Mouse (Mus musculus) kidney, postnatal 25 days (tissue): ENCODE measurements around the gene Ubiad1.

Source experiments
- DNase-seq, 2 experiments: peaks; one replicate each; pipeline ENCODE4 v3.0.0; 2021; ENCODE audit warnings: mixed read lengths in 2 of 2

The Ubiad1 gene

GRCm38 (mm10) chr4:148448853-148449245 is 4.3 kb upstream of the Ubiad1 start:
- DNase-seq: peak; percentile 38 to 71

- DNase-seq: peak; percentile 96 to 99
Measured at GRCm38 (mm10) chr4:148448179-148448852, 3.7 kb upstream of the Ubiad1 start, which contains the start of gene Mtor. Mtor (plus strand) TSS chr4:148448611.

DNA sequence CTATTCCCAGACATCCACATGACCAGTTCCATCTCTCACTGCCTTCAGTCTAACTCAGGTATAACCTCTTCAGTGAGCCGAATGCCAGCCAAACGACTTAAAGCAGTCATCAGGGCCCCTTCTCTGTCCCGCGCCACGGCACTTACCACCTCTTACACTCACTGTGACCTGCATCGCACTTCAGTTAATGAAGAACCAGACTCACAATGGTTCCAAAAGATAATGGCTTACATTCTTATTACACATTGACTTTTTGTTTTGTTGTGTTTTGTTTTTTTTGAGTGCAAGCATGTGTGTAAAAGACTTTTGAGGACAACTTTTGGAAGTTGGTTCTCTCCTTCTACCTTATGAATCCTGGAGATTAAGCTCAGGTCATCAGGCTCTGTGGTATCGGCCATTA is 2.0 kb downstream of the Ubiad1 start:
- DNase-seq: peak; percentile 40 to 54

DNA sequence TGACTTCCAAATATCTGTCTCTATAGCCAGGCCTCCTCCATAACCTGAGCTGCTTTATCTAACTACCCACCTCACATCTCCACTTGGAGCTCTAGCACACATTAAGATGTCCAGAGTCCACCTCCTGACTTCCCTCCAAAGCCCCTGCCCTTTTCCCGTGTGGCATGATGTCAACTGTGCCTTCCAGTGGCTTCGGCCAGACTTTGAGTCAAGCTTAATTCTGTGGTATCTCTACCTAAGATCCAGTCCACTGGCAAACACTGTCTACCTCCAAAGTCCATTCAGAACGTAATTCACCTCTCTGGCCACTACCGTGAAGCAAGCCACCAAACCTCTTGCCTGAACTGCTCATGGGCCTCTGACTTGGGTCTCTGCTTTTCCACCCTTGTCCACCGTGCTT is 2.6 kb downstream of the Ubiad1 start:
- DNase-seq: peak; percentile 24 to 61

GRCm38 (mm10) chr4:148435657-148436330 is 8.8 kb downstream of the Ubiad1 start:
- DNase-seq: no peak

DNA sequence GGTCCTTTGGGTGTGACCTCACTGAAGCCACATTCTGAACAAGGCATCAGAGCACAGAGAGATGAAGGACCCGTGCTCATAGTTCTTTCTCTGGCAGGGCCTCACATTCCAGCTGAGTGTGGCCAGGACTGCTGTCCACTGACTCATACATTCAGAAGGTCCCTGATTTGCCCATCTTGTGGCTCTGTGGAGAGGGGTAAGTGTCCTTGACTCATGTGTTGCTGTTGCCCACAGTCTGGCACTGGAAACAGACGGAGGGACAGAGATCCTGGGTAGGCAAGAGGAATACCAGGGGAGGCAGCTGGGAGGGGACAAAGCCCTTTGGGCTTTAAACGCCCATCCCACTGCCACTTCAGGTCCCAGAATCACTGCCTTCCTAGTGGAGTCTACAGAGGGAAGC is 9.5 kb downstream of the Ubiad1 start:
- no peak for DNase-seq

- no peak for DNase-seq
Measured at GRCm38 (mm10) chr4:148434554-148434953, 10.0 kb downstream of the Ubiad1 start.

DNA sequence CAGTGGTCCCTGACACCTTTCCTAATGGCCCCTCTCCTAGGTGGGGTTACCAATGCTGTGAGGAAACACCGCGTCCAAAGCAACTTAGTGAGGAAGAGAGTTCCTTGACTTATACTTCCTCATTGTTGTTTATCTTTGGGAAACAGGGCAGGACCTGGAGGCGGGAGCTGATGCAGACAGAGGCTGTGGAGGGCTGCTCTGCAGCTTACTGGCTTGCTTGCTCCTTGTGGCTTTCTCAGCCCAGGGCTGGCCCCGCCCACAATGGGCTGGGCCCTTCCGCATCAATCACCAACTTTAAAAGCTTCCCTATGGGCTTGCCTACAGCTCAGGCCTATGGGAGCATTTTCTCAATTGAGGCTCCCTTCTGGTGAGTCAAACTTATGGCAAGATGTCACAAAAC is 10.8 kb downstream of the Ubiad1 start:
- no peak for DNase-seq

GRCm38 (mm10) chr4:148433336-148433735 is 11.2 kb downstream of the Ubiad1 start:
- peak; percentile 79 to 90 for DNase-seq

- peak; percentile 22 to 55 for DNase-seq
Measured at GRCm38 (mm10) chr4:148432488-148432887, 12.1 kb downstream of the Ubiad1 start.

DNA sequence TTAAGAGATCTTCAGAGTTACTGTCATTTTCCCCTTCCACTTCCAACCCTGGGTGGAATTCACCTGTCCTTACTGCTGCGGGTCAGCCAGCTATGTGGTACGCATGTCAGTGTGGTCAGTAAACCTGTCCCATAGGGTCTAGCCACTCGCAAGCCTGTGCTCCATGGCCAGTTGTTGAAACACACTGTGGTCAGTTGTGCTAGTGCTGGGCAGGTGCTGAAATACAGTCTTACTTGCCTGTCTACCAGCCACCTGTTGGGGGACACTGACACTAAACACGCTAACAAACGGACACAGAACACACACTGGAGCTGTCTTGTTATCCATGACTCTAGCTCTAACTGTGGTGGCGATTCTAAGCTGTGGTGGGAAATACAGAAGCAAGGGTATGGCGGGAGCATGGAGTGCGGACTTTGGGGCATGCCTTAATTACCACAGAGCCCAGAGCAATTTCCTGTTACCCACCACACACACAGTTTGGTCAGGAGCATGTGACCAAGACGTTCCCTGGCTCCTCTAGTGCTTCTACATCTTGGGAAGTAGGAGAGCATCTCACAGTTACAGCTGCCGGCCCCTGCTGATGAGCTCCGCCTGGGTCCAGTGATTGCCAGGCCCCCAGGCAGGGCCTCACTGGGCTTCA is 13.6 kb downstream of the Ubiad1 start:
- no peak for DNase-seq

- DNase-seq: peak; percentile 56 to 80
Measured at GRCm38 (mm10) chr4:148429686-148430085, 14.9 kb downstream of the Ubiad1 start.

DNA sequence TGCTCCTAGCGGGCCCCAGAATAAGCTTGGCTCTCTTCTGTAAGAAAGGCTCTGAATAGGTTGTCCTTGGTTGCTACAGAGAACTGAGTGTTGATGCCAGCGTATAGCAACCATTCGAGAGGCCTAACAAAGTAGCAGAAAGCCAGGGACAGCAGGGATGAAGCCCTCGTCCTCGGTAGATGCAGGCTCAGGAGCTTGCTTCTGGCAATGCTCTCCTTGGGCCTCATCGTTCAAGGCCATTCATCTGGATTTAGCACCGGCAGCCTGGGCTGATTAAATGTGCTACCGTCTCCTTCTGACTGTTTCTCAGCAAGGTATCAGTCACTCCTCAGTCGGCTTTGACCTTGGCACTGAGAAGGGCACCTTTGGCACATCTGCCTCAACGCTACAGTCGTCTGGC is 15.4 kb downstream of the Ubiad1 start:
- no peak for DNase-seq

DNA sequence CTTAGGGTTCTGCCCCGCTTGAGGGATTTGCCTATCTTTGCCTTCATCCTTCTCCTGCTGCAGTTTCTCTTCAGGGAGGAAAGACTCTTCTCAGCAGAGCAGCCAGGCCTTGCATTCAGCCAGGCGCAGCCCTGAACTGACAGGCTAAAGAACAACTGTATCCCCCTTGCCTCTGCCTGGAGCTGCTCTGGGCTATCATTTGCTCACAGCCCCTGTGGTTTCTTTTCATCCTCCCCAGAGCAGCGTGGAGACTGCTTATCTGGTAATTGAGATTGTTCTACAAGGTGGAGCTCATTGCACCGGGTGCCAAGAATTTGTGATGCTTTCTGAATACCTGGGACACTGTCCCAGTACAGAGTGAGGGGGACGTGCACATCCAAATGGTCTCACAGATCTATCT is 16.0 kb downstream of the Ubiad1 start:
- no peak for DNase-seq

GRCm38 (mm10) chr4:148426950-148427850 is 17.4 kb downstream of the Ubiad1 start:
- no peak for DNase-seq

DNA sequence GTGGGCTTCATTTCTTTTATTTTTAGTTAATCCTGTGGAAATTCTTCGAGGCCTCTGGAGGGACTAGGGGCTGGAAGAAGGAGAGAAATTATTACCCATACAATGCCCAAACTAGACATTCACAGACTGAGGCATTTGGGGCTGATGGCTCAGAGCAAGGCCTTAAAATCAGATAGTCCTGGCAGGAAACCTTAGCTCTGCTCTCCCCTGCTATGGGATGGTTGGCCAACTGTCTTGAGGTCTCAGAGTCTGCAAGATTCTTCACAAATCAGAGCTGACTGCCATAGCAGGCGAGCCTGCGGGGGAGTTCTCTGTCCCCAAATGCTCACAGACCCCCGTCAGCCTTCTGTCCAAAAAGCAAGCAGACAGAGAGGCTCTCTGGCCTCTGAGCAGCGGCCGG is 27.0 kb downstream of the Ubiad1 start:
- DNase-seq: no peak

- DNase-seq: no peak
Measured at GRCm38 (mm10) chr4:148417074-148417526, 27.5 kb downstream of the Ubiad1 start.

DNA sequence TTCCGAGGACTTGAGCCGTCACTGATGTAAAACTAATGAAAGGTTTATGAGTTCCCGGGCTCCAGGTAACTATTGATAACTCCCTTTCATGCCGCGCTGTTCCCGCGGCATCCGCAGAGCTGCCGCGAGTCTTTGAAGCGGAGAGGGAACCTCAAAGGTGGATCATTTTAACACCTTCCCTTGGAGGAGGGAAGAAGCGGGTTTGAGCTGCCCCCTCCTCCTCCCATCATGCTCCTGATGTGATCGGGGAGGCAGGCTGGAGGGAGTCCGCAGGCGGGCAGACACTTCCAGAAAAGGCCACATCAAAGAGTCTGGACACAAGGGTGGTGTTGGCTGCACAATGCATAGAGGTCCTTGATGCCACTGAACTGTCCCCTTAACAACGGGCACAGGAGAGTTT is 29.0 kb downstream of the Ubiad1 start:
- no peak for DNase-seq

DNA sequence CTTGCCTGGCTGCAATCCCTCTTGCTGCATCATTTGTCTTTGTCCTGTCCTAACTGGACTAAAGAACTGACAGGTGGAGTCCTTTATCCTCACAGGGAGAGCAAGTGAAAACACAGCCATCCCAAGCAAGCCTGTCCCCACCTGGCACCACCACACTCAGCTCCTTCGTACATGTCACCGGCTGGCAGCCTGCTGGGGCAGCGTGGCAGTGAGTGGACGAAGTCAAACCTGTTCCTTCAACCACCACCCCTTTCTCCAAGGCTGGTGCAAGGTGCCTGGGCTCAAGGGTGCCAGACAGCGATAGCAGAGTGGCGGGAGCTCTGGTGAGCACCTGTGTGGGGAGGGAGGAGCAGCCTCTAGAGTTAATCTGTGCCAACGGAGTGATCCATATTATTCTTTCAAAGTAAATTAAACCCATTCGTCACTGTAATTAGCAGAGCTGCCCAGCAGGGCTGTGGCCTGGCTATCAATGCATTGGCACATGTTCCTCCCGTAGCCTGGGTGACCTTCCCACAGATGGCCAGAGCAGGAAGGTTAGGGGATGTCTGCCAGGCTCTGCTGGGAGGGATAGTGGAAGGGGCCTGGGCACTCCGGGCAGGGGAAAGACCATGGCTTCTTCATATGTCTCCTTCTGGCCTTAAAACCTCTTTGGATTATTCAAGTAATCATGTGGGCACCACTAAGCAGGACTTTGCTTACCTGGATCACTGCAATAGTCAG is 36.2 kb downstream of the Ubiad1 start:
- no peak for DNase-seq

GRCm38 (mm10) chr4:148405255-148405788 is 39.2 kb downstream of the Ubiad1 start:
- DNase-seq: no peak

DNA sequence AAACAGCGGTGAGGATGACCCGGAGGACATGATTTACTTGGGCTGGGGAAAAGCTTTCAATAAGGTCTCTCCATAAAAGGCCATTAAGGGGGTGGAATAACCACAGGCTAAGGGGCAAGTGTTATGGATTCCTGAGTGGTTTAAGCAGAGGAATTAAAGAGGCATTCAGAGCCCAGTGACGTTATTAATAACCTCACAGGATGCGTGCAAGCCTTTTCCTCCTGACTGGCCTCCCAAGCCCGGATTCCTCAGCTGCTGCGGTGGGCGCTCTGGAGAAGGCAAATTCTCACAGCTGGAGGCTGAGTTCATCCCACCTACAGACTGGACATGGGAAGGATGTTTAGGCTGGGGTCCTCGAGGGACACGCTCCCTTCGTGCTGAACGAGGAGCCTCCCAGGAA is 39.8 kb downstream of the Ubiad1 start:
- DNase-seq: no peak

DNA sequence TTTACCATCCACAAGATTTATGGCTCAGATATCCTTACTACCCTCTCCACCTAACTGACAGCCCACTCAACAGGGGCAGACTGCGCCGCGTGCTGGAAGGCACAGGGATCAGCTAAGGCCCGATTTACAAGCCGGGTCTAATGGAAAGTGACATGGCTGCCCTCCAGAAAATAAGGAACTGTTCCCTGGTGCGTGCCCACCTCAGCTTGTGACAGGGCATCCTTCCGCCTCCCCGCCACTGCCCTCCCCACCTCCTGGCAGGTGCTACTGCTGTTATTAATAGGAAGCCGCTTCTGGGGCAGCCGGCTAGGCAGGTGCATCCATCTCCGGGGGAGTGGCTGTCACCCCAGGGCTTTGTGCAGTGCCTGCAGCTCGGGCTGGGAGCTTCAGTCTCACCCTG is 41.2 kb downstream of the Ubiad1 start:
- no peak for DNase-seq
